Mouse (Mus musculus) right cerebral cortex, adult 2 months (tissue): ENCODE measurements around the gene Camkmt.

Experiments used
- DNase-seq, 2 experiments: peaks; one replicate each; pipeline ENCODE4 v3.0.0; 2021 to 2022; ENCODE audit warnings: low spot score in 2 of 2

The Camkmt gene

DNA sequence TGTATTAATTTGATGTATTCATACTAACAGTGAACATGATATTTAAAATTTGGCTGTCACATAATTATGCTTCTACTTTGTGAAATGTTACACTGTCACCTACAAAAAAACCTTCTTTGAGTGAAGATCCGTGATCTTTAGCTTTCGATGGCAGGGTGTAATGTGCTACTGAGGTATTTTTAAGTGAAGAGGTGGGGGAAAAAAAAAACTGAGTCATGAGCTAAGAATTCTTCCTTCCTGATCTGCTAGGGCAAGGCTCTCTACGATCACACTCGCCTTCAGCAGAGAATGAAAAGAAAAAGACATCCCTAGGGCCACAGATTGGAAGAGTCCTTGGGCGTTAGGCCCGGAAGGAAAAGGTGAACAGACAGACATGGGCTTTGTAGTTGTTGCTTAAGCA lies 201.9 kb downstream of the Camkmt start:
- no peak for DNase-seq

DNA sequence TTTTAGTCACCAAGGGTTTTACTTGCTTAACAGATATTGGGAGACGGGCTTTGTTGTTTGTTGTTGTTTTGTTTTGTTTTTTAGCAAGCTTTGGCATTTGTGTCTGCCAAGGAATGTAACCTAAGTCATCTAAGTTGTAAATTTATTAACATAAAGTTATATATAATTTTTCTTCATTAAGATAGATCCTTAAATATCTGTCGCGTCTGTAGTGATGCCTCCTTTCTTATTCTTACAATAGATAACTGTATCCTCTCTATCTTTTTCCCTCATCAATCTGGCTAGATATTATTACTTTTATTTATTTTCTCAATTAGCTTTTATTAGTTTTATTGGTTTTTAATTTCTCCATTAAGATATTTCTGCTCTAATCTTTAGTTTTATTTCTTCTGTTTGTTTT lies 213.3 kb downstream of the Camkmt start:
- no peak for DNase-seq

DNA sequence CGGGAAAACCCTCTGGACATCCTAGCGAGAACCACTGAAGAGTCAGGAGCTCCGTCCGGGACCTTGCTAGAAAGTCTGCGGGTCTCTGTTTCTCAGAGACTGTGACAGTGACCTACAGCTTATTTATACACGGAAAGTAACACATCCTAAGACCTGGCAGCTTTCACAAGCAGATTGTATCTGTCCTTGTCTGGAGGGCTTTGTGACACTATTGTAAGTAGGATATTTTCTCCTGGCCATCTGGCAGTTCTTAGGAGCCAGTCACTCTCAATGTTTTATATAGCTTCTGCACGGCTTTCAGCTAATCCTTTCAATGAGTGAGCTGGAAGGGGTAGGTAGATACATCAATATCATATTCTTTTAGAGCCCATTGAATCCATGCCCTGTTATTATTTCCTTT lies 218.2 kb downstream of the Camkmt start:
- DNase-seq, result no peak

DNA sequence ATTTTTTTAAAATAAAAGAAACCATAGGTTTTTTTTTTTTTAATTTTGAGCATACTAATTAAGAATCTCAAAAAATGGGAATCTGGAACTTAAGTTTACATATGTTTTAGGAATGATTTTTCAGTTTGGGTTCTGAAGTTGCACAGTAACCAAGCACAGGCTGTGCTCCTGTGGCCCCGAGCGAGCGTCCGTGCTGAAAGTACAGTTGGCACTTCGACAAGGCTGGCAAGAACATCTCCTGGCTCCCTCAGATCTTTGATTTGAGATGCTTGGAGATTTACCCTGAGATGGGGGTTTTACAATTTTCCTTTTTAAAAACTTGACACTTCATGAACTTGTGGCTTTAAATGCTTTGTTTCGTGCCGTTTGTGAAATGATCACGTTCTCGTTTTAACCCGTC lies 218.7 kb downstream of the Camkmt start:
- DNase-seq, result no peak

DNA sequence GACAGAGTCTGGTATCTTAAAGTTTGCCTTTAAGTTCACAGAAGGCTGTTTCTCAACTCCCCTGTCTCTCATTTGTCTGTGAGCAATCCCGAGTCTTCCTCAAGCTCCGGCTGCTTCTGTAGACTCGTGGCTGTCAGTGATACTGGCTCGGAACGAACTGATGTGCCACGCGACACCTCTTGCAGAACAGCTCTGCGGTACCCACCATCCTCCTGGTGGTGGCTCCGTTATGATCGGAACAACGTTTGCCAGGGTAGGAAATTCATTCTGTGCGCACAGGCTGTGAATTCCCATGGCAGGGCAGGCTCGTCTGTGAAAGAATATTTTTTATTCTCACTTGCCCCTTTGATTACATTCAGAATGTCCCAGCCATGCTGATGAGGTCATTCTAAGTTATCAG lies 221.0 kb downstream of the Camkmt start:
- DNase-seq, result peak; percentile 53 to 58

DNA sequence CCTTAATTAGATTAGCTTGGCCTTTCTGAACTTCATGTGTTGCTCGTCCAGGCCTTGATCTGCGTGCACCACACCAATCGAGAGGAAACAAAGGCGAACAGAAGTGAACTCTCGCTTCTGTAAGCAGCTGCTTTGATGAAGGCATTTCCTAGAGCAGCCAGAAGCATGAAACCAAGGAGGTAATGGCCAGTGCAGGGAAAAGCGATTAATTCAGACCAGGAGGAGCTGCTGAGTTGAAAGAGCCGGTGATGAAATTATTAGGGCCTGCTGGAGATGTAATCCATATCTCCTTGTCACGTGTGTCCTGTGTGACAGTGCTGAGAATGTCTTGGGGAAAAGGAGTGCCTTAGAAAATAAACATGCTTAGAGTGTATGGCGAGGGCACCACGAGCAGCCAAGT lies 228.0 kb downstream of the Camkmt start:
- no peak for DNase-seq

DNA sequence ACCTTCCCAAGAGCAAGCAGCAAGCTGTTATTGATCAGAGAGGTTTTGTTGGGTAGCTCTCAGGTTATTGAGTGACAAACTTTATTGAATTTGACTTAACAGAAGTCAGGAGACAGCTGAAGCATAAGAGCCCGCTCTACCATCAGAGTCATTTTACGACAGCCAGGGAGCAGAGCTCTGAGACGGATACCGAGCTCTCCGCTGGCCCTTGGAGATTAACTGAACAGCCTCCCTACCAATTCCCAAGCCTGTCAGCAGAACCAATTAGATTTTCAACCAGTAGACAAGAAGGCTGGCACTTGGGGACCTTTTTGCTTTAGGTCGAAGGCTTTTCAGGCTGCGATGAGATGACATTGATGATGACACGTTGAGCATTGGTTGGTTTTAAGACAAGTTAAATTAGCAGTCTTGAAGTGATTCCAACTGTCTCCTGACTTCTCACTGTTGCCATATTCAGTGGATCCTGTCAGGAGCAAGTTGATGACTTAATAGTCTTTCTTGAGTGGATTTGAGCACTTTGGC lies 229.5 kb downstream of the Camkmt start:
- DNase-seq, result no peak

DNA sequence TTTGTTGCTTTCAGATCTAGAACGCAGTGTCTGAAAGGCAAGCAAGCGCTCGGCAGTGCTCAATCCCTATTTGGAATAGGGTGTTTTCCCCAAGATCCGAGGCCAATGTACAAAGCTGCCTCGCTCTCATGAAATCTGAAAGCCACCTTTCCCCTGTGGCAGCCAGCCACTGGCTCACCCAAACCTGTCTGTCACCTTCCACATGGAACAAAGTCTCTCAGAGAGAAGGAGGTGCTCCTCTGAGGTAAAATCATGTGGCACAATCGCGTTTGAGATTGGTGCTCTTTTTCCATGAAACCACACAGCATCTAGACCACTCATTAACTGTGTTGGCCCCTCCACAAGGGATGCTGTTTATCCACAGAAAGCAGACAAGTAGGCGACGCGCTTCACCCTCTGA lies 238.5 kb downstream of the Camkmt start:
- DNase-seq, result no peak

DNA sequence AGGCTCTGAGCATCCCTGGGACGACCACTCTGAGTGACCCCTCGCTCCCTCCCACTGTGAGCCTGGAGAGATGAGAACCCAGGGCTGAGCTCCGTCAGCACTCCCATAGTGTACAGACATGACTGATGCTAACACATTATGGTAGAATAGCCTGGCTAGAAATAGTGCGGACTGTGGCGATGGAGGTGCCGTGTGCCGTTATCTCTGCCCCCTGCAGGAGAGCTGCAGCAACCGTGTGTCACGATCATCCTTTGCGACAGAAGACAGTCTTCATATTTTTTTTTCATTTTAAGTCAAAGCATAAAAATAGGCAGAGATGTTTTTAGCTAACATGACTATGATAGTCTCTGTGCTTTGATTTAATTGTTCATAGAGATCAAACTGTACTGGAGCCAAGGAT lies 245.1 kb downstream of the Camkmt start:
- no peak for DNase-seq

DNA sequence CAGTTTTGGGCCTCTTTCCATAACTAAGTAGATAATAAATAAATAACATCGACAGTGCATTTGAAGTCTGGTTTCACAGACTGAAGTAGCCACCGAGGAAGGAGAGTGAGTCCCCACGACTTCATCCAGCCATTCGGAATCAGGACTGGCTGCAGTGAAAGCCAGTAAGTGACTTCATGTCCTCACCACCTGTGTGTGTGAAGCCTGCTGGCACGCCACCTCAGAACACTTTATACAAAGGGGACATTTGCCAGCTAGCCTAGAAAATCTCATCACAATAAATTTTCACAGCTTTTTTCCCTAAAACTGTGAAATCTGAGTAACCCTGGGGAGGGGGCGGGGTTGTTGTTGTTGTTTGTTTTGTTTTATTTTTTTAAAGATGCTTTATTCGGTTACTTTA lies 247.3 kb downstream of the Camkmt start:
- DNase-seq, result no peak

DNA sequence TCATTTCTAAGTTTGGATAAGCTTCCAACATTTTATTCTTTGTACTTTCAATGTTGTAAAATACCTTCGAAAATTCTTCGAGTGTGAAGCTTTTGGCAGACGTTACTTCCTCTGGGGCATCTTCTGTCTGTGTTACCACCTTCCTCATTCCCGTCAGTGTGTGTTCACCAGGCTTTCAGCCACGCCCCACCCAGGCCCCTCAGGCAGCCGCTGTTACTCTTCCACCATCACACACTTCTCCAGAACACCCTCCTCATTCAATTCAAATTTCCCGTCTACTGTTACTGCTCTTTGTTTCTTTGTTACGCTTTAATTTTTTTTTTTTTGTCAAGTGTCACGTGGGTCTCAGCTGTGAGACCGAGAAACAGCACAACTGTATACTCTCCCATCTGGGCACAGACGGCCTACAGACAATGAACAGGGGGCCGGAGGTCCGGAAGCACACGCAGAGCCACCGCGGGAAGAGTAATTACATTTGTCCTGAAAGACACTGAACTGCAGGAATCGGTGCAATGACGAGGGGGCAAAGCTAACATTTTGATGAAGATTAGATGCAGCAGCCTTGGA lies 250.9 kb downstream of the Camkmt start:
- DNase-seq, result no peak

DNA sequence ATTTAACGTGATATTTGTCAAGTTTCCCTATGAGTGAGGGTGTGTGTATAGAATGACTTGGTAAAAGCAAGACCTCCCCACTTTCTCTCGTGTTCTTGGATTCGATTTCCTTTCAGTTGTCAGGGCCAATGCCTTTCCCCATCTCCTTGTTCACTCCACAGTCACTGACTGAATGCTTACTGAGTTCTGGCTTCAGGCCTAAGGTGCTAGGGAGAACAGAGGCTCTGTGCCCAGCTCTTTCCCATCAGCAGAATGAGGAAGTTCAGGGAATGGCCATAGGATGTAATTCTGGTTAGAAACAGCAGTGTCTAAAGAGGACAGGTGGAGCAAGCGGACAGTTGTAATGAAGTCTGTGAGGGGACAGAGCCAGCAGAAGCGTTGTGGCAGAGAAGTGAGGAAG lies 252.1 kb downstream of the Camkmt start:
- no peak for DNase-seq

DNA sequence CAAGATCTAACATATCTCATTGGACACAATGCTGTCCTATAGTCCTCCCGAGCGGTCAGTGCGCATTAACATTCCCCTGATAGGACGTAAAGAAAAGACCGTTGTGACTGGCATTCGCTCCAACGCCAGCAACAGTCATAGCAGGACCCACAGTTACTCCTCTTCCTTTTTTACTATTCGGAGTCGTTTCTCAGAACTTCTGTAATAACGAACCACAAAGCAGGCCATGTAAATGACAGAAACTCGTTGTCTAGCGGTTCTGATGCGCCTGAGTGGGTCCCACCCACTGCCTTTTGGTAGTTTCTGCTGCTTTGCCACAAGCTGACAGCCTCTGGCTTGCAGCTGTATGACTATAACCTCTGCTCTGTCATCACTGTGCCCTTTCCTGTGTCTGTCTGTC lies 253.1 kb downstream of the Camkmt start:
- DNase-seq, result no peak

DNA sequence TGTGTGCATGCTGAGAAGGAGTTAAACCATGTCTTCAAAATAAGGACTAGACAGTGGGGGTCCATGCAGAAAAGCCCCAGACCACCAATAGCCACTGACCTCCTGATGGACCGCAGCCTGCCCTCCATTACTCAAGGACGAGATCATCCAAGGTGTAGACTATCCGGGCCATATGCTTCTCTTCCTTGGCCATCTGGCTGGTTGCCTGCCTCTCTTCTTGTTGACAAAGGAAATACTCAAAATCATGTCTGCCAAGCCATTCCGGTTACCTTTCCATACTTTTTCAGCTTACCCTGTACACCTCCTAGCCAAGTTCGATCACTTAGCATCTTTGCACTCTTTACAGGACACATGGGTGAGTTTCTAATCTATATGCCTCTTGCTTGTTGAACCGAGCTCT lies 256.3 kb downstream of the Camkmt start:
- DNase-seq, result no peak

DNA sequence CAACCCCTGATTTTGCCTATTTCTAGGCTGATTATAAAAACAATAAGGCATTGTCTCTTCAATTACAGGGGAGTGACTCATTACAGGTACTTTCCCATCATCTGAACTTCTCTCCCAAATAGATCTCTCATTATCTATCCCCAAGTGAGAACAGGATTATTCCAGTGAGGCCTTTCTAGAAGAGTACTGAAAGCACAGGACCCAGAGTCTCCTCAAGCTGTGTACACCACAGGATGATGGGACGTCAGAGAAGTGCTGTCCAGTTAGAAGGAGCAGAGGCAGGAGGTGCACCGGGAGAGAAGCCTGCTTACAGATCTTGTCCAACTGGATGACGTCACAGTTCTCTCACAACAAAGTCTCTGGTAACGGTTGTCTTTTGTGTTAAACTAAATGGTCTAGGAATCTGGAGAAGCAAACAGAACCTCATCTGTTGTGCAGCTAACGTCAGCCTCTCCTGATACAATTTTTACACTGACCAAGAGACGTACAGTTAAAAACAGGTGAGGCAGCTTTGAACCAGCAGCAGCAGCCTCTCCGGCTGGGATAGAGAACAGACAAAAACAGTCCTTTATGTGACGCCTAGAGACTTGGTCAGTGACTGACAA lies 259.1 kb downstream of the Camkmt start:
- no peak for DNase-seq

DNA sequence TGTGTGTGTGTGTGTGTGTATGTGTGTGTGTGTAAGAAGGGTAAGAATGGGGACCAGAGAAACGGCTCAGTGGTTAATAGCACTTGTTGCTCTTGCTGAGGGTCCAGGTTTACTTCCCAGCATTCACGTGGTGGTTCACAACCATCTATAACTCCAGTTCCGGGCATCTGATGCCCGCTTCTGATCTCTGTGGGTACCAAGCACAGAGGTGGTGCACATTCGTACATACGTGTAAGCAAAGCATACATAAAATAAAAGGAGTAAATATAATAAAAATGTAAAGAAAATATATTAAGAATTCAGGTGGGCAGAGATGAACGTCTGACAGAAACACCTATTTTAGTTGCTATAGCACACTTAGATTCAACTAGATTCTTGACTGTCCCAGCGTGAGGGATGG lies 260.9 kb downstream of the Camkmt start:
- no peak for DNase-seq

DNA sequence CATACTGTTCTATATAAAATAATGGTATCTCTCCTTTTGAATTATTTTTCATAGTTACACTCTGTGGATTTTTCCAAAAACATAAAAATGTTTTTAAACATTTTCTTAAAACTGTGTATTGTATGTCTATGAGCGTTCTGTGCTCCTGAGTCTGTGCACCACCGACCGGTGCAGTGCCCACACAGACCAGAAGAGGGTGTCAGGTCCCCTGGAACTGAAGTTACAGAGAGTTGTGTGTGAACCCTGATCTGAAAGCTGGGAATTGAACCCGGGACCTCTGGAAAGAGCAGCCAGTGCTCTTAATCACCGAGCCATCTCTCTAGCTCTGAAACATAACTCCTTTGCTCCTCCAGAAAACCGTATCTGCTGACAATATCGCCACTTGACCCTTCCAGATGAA lies 262.4 kb downstream of the Camkmt start:
- no peak for DNase-seq

DNA sequence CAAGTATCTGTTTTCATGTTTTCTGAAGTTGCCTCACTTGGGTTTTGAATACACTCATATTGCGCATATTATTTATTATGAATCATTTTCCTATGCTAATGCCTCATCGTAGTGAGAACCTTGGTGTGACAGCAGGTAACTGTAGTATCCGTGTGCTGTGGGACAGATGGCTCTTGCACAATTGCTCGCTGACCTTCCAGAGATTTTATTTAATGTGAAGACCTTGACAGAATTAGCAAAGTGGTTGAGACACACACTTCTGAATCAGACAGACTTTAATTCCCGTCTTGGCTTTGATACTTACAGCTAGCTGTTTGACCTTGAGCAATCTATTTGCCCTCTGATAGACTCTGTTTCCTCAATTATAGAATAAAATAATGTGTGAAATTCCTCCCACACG lies 262.8 kb downstream of the Camkmt start:
- DNase-seq, result no peak

DNA sequence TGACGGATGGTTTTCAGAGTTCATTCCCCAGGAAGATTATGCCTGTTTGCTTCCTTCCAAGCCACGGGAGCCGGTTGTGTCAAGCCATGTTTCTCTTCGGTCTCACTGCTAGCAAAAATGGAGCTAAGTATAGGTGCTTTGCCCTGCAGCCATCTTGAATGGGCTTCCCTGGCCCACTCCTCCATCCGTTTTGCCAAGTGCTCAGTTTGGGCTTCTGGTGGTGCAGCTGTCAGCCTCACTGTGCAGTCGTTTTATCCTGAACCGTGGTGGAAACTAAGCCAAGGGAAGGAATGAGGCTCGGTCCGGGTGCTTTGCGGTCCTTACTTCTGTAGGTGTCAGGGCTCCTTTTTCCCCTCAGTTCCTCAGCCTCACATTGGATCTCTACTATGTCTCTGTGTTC lies 263.3 kb downstream of the Camkmt start:
- no peak for DNase-seq

DNA sequence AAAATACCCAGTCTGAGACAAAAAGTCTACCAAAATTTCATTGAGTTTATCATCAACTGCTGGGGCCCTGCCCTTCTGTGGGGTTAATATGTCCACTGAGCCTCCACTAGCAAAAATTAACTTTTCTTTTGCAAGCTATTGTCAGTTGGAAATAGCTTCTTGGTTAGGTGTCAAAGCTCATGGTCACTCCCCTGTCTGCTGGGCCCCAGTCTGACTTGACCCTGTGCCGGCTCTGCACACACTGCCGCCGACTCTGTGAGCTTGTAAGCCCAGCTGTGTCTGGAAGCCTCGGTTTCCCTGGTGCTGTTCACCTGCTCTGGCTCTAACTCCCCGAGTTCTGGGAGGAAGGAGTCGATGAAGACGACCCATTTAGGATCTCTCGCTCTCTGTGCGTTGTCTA lies 265.0 kb downstream of the Camkmt start:
- DNase-seq, result no peak

DNA sequence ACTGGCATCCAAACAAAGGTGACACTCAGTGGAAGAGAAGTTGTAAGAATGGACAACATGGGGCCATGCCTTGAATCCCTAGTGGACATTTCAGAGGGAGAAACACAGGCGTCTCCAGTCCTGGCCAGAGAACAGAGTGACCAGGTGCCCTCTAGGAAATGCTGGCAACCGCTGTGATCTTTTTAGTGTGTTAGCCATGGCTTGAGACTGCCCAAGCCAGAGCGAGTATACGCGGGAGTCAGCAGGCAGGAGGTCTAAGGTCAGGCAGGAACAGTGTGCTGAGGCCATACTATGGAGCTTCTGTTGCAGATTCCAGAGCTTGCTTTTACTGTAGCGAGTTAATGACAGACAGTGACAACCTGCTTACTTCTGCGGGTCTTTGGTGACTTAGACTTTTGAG lies 270.7 kb downstream of the Camkmt start:
- no peak for DNase-seq

DNA sequence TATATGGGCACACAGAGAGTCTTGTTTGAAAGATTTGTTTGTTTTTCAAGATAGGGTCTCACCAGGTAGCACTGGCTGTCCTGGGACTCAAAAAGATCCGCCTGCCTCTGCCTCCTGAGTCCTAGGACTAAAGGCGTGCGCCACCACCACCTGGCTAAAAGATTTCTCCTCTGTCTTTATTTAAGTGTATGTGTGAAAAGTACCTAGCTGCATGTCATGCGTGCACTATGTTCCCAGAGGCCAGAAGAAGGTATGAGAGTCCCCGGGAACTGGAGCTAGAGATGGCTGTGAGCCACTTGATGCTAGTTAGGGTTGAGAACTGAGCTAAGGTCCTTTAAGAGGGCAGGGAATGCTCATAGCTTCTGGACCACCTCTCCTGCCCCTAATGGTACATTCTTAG lies 277.0 kb downstream of the Camkmt start:
- no peak for DNase-seq

DNA sequence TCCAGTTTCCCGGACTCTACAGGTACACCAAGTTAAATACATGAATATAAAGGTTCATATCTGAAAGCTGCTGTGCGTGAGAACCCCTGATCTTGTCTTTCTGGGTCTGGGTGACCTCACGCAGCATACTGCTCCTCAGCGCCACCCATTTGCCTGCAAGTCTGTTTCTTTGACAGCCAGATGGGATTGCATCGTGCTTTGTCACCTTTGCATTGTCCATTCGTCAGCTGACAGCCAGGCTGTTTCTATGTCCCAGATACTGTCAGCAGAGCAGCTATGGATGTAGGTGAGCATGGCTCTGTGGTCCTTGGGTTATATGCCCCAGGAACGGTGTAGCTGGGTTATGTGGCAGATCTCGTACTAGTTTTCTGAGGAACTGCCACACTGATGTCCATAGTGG lies 278.4 kb downstream of the Camkmt start:
- DNase-seq, result no peak

DNA sequence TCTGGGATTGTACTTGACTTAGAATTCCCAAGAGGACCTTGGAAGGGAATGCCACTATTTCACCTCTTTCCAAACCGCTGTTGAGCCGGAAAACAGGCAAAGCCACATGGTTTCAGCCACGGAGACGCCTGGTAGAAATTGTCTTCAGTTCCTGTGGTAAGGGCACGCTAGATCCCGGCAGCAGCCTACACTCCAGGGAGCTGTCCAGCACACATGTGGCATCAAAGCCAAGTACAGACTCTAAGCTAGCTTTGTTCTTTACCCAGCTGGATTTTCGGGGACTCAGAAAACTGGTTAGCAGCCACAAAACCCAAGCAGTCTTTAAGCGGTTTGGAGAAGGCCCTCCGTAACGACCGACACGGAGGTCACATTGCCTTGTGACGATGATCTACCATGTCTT lies 281.7 kb downstream of the Camkmt start:
- no peak for DNase-seq
